In genomic region chr7:79053383-79053889, GRCm38 (mm10) we compare ENCODE assay signal across 8 mouse cellular contexts. TPM values are rescaled to one million over a fixed set of nuclear protein-coding genes. Genes with fewer than 3 reads are reported as not detected.
DNase-seq lines count a peak whose midpoint lies in the region; ATAC-seq and TF ChIP-seq lines count a peak whose summit lies in the region.

Gene Acan, plus strand, starts transcription at chr7:79053483.

- peak within 1 kb of the TSS; percentile 90 for H3K4me2 ChIP-seq in kidney, embryonic 16.5 days (replicated peaks; ENCODE audit: low read depth, low read length)
- peak within 1 kb of the TSS; percentile 97 for H3K4me2 ChIP-seq in hindbrain, embryonic 12.5 days (replicated peaks)
- H3K4me2 ChIP-seq in midbrain, postnatal 0 days (ENCODE audit: low read depth, low read length, poor library complexity, severe bottlenecking), result peak within 1 kb of the TSS; percentile 99

- TF ChIP-seq CTCF in midbrain, postnatal 0 days (IDR thresholded peaks at IDR 0.05), result no peak
- no peak for TF ChIP-seq CTCF in cerebellum, adult 2 months (IDR thresholded peaks at IDR 0.05; ENCODE audit: borderline replicate concordance, insufficient read depth, low read depth, low read length)

- H3K27me3 ChIP-seq in kidney, embryonic 16.5 days (ENCODE audit: insufficient read depth, low read length), result peaks cover 72% of the 10 kb centered on the region
- H3K27me3 ChIP-seq in hindbrain, embryonic 12.5 days, result peaks cover 76% of the 10 kb centered on the region
- peaks cover 24% of the 10 kb centered on the region for H3K27me3 ChIP-seq in midbrain, postnatal 0 days (ENCODE audit: insufficient read depth, low read length)
- no peaks in the 10 kb centered on the region; the same call in 1 of the 2 replicates for H3K27me3 ChIP-seq in cerebellum, adult 2 months (ENCODE audit: control insufficient read depth, insufficient read depth, low read length)

- peaks cover 8% of the 10 kb centered on the region; the same call in 1 of the 2 replicates for H3K4me1 ChIP-seq in kidney, embryonic 16.5 days (ENCODE audit: insufficient read depth, low read length)
- H3K4me1 ChIP-seq in hindbrain, embryonic 12.5 days, result peaks cover 14% of the 10 kb centered on the region
- H3K4me1 ChIP-seq in midbrain, postnatal 0 days (ENCODE audit: insufficient read depth, low read length), result no peaks in the 10 kb centered on the region
- H3K4me1 ChIP-seq in cerebellum, adult 2 months (ENCODE audit: control insufficient read depth, insufficient read depth, low read length), result no peaks in the 10 kb centered on the region

- no peaks in the 10 kb centered on the region for H3K9me3 ChIP-seq in kidney, embryonic 16.5 days (ENCODE audit: low read length)
- H3K9me3 ChIP-seq in hindbrain, embryonic 12.5 days (replicated peaks), result no peaks in the 10 kb centered on the region
- no peaks in the 10 kb centered on the region for H3K9me3 ChIP-seq in midbrain, postnatal 0 days (ENCODE audit: low read length)

- no peak within 1 kb of the TSS; the same call in 1 of the 2 replicates for H3K9ac ChIP-seq in kidney, embryonic 16.5 days (replicated peaks; ENCODE audit: low read length)
- H3K9ac ChIP-seq in hindbrain, embryonic 12.5 days, result peak within 1 kb of the TSS; percentile 46
- peak within 1 kb of the TSS; percentile 50 for H3K9ac ChIP-seq in midbrain, postnatal 0 days (replicated peaks; ENCODE audit: low read length, poor library complexity, severe bottlenecking)

- TF ChIP-seq POLR2A in cerebellum, adult 2 months (IDR thresholded peaks at IDR 0.05; ENCODE audit: borderline replicate concordance, insufficient read depth, low read length), result no peak

- H3K4me3 ChIP-seq in kidney, embryonic 16.5 days (ENCODE audit: low read length), result peak within 1 kb of the TSS; percentile 46
- H3K4me3 ChIP-seq in hindbrain, embryonic 12.5 days, result peak within 1 kb of the TSS; percentile 55
- peak within 1 kb of the TSS; percentile 58 for H3K4me3 ChIP-seq in midbrain, postnatal 0 days (ENCODE audit: low read depth, low read length)
- H3K4me3 ChIP-seq in cerebellum, adult 2 months (replicated peaks; ENCODE audit: insufficient read depth, low read depth, low read length), result no peak within 1 kb of the TSS

- H3K36me3 ChIP-seq in kidney, embryonic 16.5 days (ENCODE audit: insufficient read depth, low read length), result no peaks in the 10 kb centered on the region
- H3K36me3 ChIP-seq in hindbrain, embryonic 12.5 days, result no peaks in the 10 kb centered on the region
- H3K36me3 ChIP-seq in midbrain, postnatal 0 days (ENCODE audit: insufficient read depth, low read length), result no peaks in the 10 kb centered on the region

- H3K27ac ChIP-seq in kidney, embryonic 16.5 days (ENCODE audit: low read length), result no peak within 1 kb of the TSS
- H3K27ac ChIP-seq in hindbrain, embryonic 12.5 days, result no peak within 1 kb of the TSS
- H3K27ac ChIP-seq in midbrain, postnatal 0 days (ENCODE audit: low read depth, low read length), result no peak within 1 kb of the TSS
- no peak within 1 kb of the TSS for H3K27ac ChIP-seq in cerebellum, adult 2 months (ENCODE audit: insufficient read depth, low read length)

- no peak for DNase-seq in kidney, adult 8-10 months
- DNase-seq in embryo, embryonic 10 days (ENCODE audit: low spot score), result peak; percentile 26
- DNase-seq in midbrain, postnatal 0 days (ENCODE audit: low spot score), result no peak
- no peak for DNase-seq in spleen, adult 12 weeks (ENCODE audit: low spot score)
- DNase-seq in cerebellum, adult 2 months, result no peak
- no peak for DNase-seq in yolk sac, embryonic 10.5 days (ENCODE audit: low spot score)

- WGBS in kidney, embryonic 16.5 days, result under 1% methylated on average over 21 of the region's 23 CpGs
- under 1% methylated on average over 17 of the region's 23 CpGs for WGBS in hindbrain, embryonic 12.5 days
- 2% methylated on average over 20 of the region's 23 CpGs for WGBS in midbrain, postnatal 0 days
- WGBS in cerebellum, adult 2 months, result 2% methylated on average over 22 of the region's 23 CpGs

- ATAC-seq in kidney, embryonic 16.5 days (ENCODE audit: low FRiP score, low TSS enrichment), result peak; percentile 35; the same call in 1 of the 2 replicates
- 0 out of 2 replicates have a peak, but pooled peaks have one; percentile 26 for ATAC-seq in hindbrain, embryonic 12.5 days (ENCODE audit: low FRiP score)
- no peak for ATAC-seq in midbrain, postnatal 0 days (ENCODE audit: low FRiP score)

RNA-seq across cellular contexts. Expression of gene Acan, which starts in this region (rescaled TPM):
- polyA plus RNA-seq in kidney, embryonic 16.5 days (2015; fragmentation: Nextera tagmentation; extraction: Ambion mirVana), result 0.23 and 0.31 TPM in 2 replicates
- polyA plus RNA-seq in hindbrain, embryonic 12.5 days (2016; fragmentation: Nextera tagmentation; extraction: Ambion mirVana), result 4.4 and 11.8 TPM in 2 replicates
- 1.7 and 3.0 TPM in 2 replicates for total RNA-seq in midbrain, postnatal 0 days (2014; rRNA removed)
- 0.44 and 0.48 TPM in 2 replicates for polyA plus RNA-seq in midbrain, postnatal 0 days (2015; fragmentation: Nextera tagmentation; extraction: Ambion mirVana)
- polyA plus RNA-seq in cerebellum, adult 2 months (2012; rRNA removed), result 3.3 and 5.6 TPM in 2 replicates

Comparison
In these comparisons a context has a peak if more than half of its experiments do, and no peak if none do; other contexts are left out.
1. Peak in ATAC-seq, H3K4me3 ChIP-seq and H3K4me2 ChIP-seq in kidney, embryonic 16.5 days; RNA of the gene not detected or under 1 TPM.